Mouse (Mus musculus) bone marrow macrophage, adult 2 months (primary cell): Measurements from ENCODE around the gene Syt1. TPM values are rescaled to one million over a fixed set of nuclear protein-coding genes. Genes with fewer than 3 reads are reported as not detected.

Experiments used
- H3K27ac ChIP-seq: 2 replicates; pipeline ENCODE4 v1.5.1; 2012; ENCODE audit warnings: low read depth, low read length; ENCODE audit not compliant: insufficient read depth
- H3K4me1 ChIP-seq: 2 replicates; pipeline ENCODE4 v1.6.1; 2012; ENCODE audit warnings: low read length; ENCODE audit not compliant: control insufficient read depth, insufficient read depth
- H3K4me3 ChIP-seq: 2 replicates; pipeline ENCODE4 v1.5.1; 2012; ENCODE audit warnings: mild to moderate bottlenecking, low read length, moderate library complexity; ENCODE audit not compliant: insufficient read depth
- CTCF ChIP-seq: IDR thresholded peaks from 2 replicates; pipeline ENCODE4 v1.5.1; 2012; ENCODE audit warnings: low read depth, mild to moderate bottlenecking, low read length, moderate library complexity
- POLR2A ChIP-seq: IDR thresholded peaks from 2 replicates; pipeline ENCODE4 v1.6.1; 2012; ENCODE audit warnings: mild to moderate bottlenecking, low read depth, low read length, borderline replicate concordance
- polyA plus RNA-seq: library from polyadenylated mRNA; stranded (reverse); fragments of >200 nt; gene quantifications from 2 replicates; pipeline ENCODE4 v1.2.4, GENCODE M21; 2012; ENCODE audit not compliant: missing spikeins, insufficient read depth, insufficient read length

The Syt1 gene
- polyA plus RNA-seq, 1 experiment, result not detected

DNA sequence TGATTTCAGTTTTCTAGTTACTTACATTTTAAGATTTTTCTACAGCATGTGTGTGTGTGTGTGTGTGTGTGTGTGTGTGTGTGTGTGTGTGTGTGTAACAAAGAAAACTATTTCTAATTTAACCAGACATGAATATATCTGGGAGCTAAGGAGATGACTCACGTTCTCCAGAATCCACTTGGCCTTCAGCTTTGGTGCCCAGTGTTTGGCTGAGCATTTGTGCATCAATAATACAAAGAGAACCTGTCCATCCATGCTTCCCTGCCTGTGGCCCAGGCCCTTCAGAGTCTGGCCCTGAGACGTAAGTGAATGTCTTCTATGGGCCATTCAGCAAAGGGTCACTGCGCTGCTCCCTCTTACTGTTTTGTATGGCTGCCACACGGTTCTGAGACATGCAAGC, 476.7 kb downstream of the Syt1 start:
- TF ChIP-seq POLR2A (no peak), CTCF (no peak)
- no peak overlapping the region for H3K4me3 ChIP-seq
- no peak overlapping the region for H3K27ac ChIP-seq
- no peaks in the 10 kb centered on the region for H3K4me1 ChIP-seq

DNA sequence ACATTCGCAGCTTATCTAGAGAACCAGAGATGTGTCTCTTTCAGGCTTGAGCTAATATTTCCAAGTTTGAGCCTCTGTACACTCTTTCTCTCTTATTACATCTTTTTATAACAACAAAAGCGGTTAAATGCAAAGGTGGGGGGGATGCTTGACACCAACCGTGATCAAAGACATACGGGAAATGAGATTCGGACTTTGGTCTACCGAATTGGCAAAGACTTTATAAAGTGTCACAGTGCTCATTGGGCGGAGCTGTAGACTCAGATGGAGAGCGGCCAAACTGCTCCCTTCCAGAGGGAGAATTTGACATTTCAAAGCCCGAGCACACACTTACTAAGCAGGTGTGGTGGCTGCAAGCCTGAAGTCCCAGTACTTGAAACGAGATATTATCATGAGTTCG, 477.9 kb downstream of the Syt1 start:
- no peak overlapping the region for H3K27ac ChIP-seq
- no peak for TF ChIP-seq CTCF
- TF ChIP-seq POLR2A, result no peak
- no peaks in the 10 kb centered on the region for H3K4me1 ChIP-seq
- H3K4me3 ChIP-seq, result no peak overlapping the region

DNA sequence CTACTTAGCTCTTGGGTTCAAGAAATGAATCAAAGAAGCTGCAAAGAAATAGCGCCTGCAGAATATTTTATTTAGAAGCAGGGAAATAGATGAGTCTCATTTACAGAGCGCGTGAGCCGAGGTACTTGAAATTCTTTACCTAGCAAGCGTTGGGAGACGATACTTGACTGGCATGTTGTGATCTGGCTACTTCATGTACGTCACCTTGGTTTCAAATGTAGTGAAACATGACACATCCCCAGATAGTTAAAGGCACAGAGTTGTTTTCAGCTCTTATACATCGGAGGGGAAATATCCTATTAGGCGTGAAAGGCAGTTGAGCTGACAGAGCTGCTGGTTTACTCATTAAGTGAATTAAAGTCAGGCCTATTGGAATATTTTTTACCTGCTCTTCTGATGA, 478.5 kb downstream of the Syt1 start:
- Histone ChIP-seq H3K27ac (no peak overlapping the region), H3K4me1 (no peaks in the 10 kb centered on the region), H3K4me3 (no peak overlapping the region)
- TF ChIP-seq POLR2A (no peak), CTCF (no peak)

DNA sequence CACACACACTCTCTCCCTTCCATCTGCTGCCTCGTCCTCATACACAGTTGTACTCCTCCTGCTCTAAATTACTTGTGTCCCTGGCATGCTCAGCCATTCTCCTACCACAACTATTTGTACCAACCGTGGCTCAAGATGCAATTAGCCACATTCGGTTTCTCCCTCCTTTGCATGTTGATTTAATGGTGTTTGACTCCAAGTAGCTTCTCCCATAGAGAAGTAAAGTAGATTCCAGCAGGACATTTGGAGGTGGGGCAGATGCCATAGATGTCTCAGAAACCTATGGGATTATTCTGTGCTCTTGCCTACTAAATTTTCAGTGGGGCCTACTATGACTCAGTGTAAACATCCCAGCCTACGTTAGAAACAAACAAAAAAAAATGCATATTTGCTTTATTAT, 479.1 kb downstream of the Syt1 start:
- Histone ChIP-seq H3K4me1 (no peaks in the 10 kb centered on the region), H3K4me3 (no peak overlapping the region), H3K27ac (no peak overlapping the region)
- no peak for TF ChIP-seq CTCF
- TF ChIP-seq POLR2A, result no peak

DNA sequence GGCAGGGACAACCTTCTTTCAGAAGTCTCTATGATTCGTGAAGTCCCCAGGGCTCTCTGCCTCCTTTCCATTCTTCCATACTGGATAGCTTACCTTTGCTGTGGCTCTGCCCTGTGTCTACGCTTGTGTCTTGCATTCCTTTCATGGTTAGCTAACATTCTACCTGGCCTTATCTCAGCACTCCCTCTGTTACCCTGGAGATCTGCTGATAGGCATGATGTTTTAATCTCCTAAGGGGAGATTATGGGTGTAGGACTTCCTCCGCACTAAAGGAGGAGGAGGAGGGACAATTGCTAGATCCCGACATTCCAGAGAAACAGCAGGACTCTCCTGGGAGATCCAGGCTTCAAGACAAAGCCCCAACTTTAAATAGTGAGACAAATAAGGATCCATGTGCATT, 479.7 kb downstream of the Syt1 start:
- Histone ChIP-seq H3K4me1 (no peaks in the 10 kb centered on the region), H3K4me3 (no peak overlapping the region), H3K27ac (no peak overlapping the region)
- TF ChIP-seq POLR2A, result no peak
- TF ChIP-seq CTCF, result no peak

DNA sequence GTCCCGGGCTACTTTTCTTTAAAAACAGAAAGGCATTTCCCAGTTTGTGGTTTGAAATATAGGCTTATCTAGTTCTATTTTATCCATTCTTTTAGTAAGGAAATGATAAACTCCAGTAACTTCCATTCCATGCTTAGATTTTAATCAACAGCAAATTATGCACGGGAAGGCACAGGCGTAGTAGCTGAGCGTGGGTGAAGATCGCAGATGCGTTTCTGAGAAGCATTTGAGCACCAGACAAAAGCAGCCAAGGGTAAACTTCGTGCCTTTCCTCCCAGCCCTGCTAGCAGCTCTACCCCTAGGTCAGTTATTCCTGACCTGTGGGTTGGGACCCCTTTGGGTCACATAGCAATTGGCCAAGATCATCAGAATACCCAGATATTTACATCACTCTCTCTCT, 482.4 kb downstream of the Syt1 start:
- no peak overlapping the region for H3K4me3 ChIP-seq
- no peaks in the 10 kb centered on the region for H3K4me1 ChIP-seq
- TF ChIP-seq CTCF, result no peak
- no peak for TF ChIP-seq POLR2A
- no peak overlapping the region for H3K27ac ChIP-seq

DNA sequence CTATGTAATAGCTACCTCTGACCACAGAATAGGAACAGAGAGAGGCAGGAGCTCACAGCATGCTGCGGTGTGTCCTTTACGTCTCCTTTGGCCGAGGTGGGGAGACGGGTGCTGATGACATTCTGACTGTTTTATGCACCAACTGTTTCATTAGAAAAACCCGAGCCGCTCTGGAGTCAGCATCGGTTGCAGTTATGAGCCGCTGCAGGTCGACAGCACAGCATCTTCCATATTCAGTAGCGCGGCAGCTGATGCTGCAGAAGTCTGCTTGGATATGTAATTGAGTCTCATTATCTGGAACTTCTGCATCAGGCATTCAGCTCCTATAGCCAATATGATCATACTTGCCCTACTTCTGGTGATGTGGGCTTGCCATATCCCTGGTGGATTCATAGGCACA, 485.3 kb downstream of the Syt1 start:
- TF ChIP-seq CTCF (no peak), POLR2A (no peak)
- H3K4me1 ChIP-seq, result no peaks in the 10 kb centered on the region

DNA sequence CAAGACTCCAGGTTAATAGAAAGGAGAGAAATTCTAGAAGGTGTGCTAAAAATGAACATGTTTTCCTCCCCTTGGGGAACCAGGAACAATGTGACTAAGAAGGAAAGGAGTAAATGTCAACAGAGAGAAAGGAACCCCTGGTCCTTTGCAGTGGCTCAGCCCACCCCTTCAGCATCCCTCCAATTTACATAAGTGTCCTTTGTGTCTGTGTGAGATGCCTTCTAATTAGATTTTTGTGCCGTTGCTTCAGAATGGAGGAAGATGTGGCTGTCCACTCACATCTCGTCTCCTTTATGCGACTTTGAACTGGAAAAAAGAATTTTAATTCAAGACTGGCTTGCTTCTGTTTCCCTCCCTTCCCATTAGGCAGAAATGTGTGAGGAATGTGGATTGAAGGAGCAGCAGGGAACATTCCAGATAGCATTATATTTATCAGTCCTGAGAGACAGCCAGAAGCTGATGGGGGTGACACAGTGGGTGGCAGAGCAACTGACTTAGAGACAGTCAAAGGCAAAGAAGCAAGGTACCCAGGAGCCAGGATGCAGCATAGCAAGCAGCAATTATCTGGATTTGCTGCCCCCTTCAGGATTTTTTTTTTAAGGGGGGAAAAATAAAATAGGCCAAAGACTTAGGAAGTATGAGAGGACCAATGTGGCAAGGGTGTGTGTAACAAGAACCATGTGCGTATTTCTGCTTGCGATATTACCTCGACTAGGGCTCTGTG, 486.3 kb downstream of the Syt1 start:
- Histone ChIP-seq H3K4me3 (no peak overlapping the region), H3K4me1 (no peaks in the 10 kb centered on the region), H3K27ac (no peak overlapping the region)
- TF ChIP-seq POLR2A (no peak), CTCF (no peak)

More for the DNA sequence above, 485.3 kb downstream of the Syt1 start:
- no peak overlapping the region for H3K27ac ChIP-seq
- H3K4me3 ChIP-seq, result no peak overlapping the region

DNA sequence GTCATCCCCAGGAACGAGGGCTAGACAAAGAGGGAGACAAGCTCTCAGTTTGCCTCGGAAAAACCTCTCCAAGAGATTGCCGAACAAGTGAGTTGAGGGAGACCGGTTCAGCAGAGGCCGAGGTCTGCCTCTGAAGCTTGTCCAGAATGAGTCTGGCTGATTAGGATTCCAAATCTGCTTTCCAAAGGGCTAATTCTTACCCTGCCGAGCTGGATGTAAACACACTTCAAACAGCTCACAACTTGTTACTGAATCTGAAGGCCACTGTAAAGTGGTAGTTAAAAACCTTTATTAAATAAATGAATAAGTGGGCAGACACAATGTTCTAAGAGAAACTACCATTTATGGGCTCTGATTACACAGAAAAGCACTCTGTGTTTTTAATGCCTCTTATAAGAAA, 491.6 kb downstream of the Syt1 start:
- Histone ChIP-seq H3K27ac (no peak overlapping the region), H3K4me3 (no peak overlapping the region)
- TF ChIP-seq CTCF, result no peak
- TF ChIP-seq POLR2A, result no peak

DNA sequence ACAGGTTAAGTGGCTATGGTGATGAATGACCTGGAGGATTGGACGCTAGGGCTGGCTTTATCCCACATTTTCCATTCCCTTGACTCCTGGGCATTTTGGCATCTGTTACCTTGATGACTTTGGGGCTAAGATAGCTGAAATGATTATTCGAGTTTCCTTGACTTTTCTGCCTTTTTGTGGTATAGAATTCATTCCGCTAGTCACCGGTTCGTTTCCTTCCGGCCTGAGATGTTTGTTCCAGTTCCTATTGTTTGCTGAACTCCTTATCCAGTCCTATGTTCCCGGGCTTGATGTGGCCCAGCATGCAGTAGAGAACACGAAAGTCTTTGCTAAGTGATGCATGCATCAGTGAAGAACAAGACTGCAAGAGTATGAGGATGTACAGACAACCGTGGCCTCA, 493.7 kb downstream of the Syt1 start:
- H3K4me3 ChIP-seq, result no peak overlapping the region
- H3K4me1 ChIP-seq, result no peaks in the 10 kb centered on the region
- no peak overlapping the region for H3K27ac ChIP-seq
- TF ChIP-seq CTCF (no peak), POLR2A (no peak)

More for the DNA sequence above, 491.6 kb downstream of the Syt1 start:
- H3K4me1 ChIP-seq, result no peaks in the 10 kb centered on the region

DNA sequence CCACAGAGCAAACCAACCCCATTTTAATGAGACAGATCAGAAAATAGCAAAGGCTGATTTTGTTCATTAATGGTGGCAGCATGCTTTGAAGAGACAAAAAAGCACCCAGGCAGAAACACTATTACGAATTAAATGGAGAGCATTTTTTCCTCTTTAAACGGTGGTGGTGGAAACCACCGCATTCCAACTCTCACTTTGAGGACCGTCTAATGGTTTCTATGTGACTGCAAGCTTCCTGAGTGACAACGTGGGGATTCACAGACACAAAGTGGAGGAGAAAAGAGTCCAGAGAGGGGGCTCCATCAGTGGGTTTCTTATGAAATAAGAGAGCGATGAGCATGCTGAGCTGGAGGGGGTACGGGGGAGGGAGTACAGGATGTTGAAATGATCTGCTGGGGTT, 496.1 kb downstream of the Syt1 start:
- Histone ChIP-seq H3K27ac (no peak overlapping the region), H3K4me1 (no peaks in the 10 kb centered on the region), H3K4me3 (no peak overlapping the region)
- TF ChIP-seq POLR2A (no peak), CTCF (no peak)
